Mouse (Mus musculus): ENCODE data around the gene Klhl21. TPM values are rescaled to one million over a fixed set of nuclear protein-coding genes. Genes with fewer than 3 reads are reported as not detected.

The Klhl21 gene
- polyA plus RNA-seq, 1 experiment from 2014 or later = 10.6 TPM

DNA sequence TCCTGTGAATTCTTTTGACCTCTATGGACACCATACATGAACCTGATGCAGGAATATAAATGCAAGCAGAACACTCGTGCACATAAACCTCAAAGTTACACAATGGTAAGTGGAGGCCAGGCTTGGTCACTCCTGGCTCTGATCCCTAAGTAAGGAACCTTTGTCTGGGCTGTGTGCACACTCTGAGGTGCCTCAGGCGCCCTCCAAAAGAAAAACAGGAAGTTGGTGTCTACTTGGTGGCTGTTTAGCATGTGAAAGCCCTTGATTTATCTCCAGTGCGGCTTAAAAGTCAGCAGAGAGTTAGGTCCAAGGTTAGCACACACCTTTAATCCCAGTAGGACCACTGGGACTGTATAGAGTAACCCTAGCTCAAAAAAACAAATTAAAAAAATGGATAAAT is 9.1 kb upstream of the Klhl21 start:
- no peaks in the 10 kb centered on the region for H3K27me3 ChIP-seq (ENCODE audit: low read depth, poor library complexity, severe bottlenecking)
- H3K27ac ChIP-seq = no peak overlapping the region
- 68% methylated on average over 3 of the region's 3 CpGs for WGBS
- no peaks in the 10 kb centered on the region for H3K36me3 ChIP-seq
- H3K4me3 ChIP-seq = no peak overlapping the region
- peaks cover 23% of the 10 kb centered on the region for H3K4me1 ChIP-seq
- no peak for DNase-seq (ENCODE audit: low spot score)
- H3K9me3 ChIP-seq (replicated peaks) = no peaks in the 10 kb centered on the region

DNA sequence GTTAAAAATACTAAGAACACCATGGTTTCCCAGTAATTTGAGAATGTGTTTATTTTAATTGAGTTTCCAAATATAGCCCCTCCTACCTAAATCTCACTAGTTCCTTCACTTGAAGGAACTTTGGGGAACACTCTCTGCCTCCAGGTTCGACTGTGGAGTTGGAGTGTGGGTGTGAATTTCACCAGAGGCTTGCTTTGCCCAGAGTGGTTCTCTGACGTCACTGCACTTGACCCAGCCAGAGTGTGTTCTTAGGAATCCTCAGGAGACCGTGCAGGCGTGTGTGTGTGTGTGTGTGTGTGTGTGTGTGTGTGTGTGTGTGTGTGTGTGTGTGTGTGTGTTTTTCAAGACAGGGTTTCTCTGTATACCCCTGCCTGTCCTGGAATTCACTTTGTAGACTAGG is 7.7 kb upstream of the Klhl21 start:
- no peaks in the 10 kb centered on the region for H3K27me3 ChIP-seq (ENCODE audit: low read depth, poor library complexity, severe bottlenecking)
- H3K36me3 ChIP-seq = no peaks in the 10 kb centered on the region
- no peak for DNase-seq (ENCODE audit: low spot score)
- peaks cover 10% of the 10 kb centered on the region for H3K4me1 ChIP-seq
- H3K4me3 ChIP-seq = no peak overlapping the region
- WGBS = 53% methylated on average over 4 of the region's 4 CpGs
- no peak overlapping the region for H3K27ac ChIP-seq
- H3K9me3 ChIP-seq (replicated peaks) = no peaks in the 10 kb centered on the region

DNA sequence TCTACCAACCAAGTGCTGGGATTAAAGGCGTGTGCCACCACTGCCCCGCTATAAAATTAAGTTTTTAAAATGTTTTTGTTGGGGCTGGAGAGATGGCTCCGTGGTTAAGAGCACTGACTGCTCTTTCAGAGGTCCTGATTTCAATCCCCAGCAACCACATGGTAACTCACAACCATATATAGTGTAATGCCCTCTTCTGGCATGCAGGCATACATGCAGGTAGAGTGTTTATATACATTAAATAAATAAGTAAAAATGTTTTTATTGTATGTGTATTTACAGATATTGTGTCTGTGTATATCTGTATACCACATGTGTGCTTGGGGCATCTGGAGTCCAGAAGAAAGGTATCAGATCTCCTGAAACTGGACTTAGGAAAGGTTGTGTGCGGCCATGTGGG is 7.3 kb upstream of the Klhl21 start:
- H3K4me1 ChIP-seq = peaks cover 10% of the 10 kb centered on the region
- no peak overlapping the region for H3K4me3 ChIP-seq
- no peaks in the 10 kb centered on the region for H3K9me3 ChIP-seq (replicated peaks)
- H3K27ac ChIP-seq = no peak overlapping the region
- DNase-seq (ENCODE audit: low spot score) = no peak
- no peaks in the 10 kb centered on the region for H3K36me3 ChIP-seq
- 67% methylated on average over 4 of the region's 4 CpGs for WGBS
- 0 out of 2 replicates have a peak, but pooled peaks cover under 1% of the 10 kb centered on the region for H3K27me3 ChIP-seq (ENCODE audit: low read depth, poor library complexity, severe bottlenecking)

GRCm38 (mm10) chr4:152002063-152002462 is 6.5 kb upstream of the Klhl21 start:
- no peak overlapping the region for H3K4me3 ChIP-seq
- WGBS = 88% methylated on average over 3 of the region's 3 CpGs
- no peak overlapping the region for H3K27ac ChIP-seq
- peaks cover 8% of the 10 kb centered on the region for H3K27me3 ChIP-seq (ENCODE audit: low read depth, poor library complexity, severe bottlenecking)
- H3K36me3 ChIP-seq = no peaks in the 10 kb centered on the region
- no peak for DNase-seq (ENCODE audit: low spot score)
- no peaks in the 10 kb centered on the region for H3K9me3 ChIP-seq (replicated peaks)
- peaks cover 8% of the 10 kb centered on the region for H3K4me1 ChIP-seq

DNA sequence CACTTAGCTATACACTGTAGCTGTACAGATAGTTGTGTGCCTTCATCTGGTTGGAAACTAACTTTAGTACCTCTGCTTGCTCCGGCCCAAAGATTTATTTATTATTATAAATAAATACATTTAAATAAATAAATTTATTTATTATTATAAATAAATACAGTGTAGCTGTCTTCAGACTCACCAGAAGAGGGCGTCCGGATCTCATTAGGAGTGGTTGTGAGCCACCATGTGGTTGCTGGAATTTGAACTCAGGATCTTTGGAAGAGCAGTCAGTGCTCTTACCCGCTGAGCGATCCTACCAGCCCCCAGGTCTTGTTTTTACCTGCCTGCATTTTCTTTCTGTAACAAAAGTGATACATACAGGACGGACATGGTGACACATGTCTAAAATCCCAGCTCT is 2.5 kb upstream of the Klhl21 start:
- Histone ChIP-seq H3K9me3 (replicated peaks) (no peaks in the 10 kb centered on the region), H3K36me3 (no peaks in the 10 kb centered on the region), H3K27me3 (ENCODE audit: low read depth, poor library complexity, severe bottlenecking) (peaks cover 20% of the 10 kb centered on the region), H3K4me3 (no peak overlapping the region), H3K4me1 (peaks cover 42% of the 10 kb centered on the region), H3K27ac (no peak overlapping the region)
- DNase-seq (ENCODE audit: low spot score) = no peak
- WGBS = 77% methylated on average over 6 of the region's 6 CpGs

DNA sequence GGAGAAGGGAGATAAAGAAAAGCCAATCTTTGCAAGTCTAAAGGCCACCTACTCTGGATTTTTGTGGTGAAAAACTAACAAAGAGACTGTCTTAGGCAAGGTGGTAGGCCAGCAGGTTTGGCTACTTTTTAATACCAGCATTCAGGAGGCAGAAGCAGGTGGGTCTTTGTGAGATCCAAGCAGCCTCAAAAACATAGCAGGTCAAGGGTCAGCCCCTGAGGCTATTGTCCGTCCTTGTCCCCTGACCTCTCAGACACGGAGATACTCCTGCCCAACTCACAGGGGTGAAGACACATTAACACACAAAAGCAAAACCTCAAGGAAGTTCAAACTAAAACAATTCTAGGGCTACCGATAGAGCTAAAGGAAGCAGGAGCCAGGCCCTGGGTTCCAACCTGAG is 1.8 kb upstream of the Klhl21 start:
- Histone ChIP-seq H3K27me3 (ENCODE audit: low read depth, poor library complexity, severe bottlenecking) (peaks cover 20% of the 10 kb centered on the region), H3K36me3 (peaks cover 2% of the 10 kb centered on the region), H3K4me1 (peaks cover 49% of the 10 kb centered on the region), H3K27ac (no peak overlapping the region), H3K4me3 (no peak overlapping the region), H3K9me3 (replicated peaks) (no peaks in the 10 kb centered on the region)
- DNase-seq (ENCODE audit: low spot score) = no peak
- WGBS = 24% methylated on average over 3 of the region's 3 CpGs

DNA sequence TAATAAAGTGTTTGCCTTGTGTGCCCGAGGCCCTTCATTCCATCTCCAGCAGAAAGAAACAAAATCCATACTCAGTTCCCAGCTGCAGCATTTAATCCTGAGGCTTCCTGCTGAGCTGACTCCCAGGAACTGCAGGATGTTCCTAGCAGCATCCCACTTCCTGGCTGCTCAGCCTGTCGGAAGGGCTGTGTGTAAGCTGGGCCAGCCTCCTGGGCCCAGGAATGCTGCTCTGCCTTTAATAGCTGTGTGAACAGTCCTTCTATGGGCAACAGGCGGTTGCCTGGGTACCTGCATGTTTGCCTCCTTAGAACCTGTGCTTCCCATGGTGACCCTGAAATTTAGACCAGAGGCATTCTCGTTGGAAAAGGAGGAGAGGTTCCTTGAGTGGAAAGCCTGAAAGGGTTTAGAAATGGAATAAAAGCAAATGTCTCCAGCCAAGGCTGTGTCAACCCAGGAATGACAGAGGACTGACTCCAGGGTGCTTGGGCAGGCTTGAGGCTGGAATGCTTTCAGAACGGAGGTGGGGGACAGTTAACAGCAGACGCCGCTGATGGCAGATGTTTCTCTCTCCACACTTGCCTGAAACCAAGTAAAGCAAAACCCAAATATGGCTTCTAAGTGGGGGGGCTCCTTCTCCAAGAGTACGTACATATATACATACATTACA is 989 bp upstream of the Klhl21 start:
- peaks cover 52% of the 10 kb centered on the region for H3K4me1 ChIP-seq
- 0 out of 2 replicates have a peak overlapping the region, but pooled peaks have one; percentile 25 for H3K27ac ChIP-seq
- H3K9me3 ChIP-seq (replicated peaks) = no peaks in the 10 kb centered on the region
- H3K4me3 ChIP-seq = peak overlapping the region; percentile 93
- no peak for DNase-seq (ENCODE audit: low spot score)
- H3K36me3 ChIP-seq = peaks cover 10% of the 10 kb centered on the region
- peaks cover 20% of the 10 kb centered on the region for H3K27me3 ChIP-seq (ENCODE audit: low read depth, poor library complexity, severe bottlenecking)
- WGBS = 5% methylated on average over 8 of the region's 8 CpGs

GRCm38 (mm10) chr4:152008148-152008500 is 479 bp upstream of the Klhl21 start:
- peaks cover 16% of the 10 kb centered on the region for H3K36me3 ChIP-seq
- peaks cover 20% of the 10 kb centered on the region for H3K27me3 ChIP-seq (ENCODE audit: low read depth, poor library complexity, severe bottlenecking)
- WGBS = 1% methylated on average over 14 of the region's 14 CpGs
- no peak for DNase-seq (ENCODE audit: low spot score)
- peaks cover 52% of the 10 kb centered on the region for H3K4me1 ChIP-seq
- H3K27ac ChIP-seq = peak overlapping the region; percentile 89
- H3K4me3 ChIP-seq = peak overlapping the region; percentile 93
- no peaks in the 10 kb centered on the region for H3K9me3 ChIP-seq (replicated peaks)

DNA sequence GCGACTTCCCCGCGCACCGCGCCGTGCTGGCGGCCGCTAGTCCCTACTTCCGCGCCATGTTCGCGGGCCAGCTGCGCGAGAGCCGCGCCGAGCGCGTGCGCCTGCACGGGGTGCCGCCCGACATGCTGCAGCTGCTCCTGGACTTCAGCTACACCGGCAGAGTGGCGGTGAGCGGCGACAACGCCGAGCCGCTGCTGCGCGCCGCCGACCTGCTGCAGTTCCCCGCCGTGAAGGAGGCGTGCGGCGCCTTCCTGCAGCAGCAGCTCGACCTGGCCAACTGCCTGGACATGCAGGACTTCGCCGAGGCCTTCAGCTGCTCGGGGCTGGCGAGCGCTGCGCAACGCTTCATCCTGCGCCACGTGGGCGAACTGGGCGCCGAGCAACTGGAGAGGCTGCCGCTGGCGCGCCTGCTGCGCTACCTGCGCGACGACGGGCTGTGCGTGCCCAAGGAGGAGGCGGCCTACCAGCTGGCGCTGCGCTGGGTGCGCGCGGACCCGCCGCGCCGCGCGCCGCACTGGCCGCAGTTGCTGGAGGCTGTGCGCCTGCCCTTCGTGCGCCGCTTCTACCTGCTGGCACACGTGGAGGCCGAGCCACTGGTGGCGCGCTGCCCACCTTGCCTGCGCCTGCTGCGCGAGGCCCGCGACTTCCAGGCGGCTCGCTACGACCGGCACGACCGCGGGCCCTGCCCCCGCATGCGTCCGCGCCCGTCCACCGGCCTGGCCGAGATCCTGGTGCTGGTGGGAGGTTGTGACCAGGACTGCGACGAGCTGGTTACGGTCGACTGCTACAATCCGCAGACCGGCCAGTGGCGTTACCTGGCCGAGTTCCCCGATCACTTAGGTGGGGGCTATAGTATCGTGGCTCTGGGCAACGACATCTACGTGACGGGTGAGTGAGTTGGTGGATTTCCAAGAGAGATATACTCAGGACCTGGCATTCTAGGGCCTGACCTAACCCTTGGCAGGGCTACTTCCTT is 761 bp downstream of the Klhl21 start:
- Histone ChIP-seq H3K9me3 (replicated peaks) (no peaks in the 10 kb centered on the region), H3K27ac (peak overlapping the region; percentile 89), H3K4me3 (peak overlapping the region; percentile 93), H3K27me3 (ENCODE audit: low read depth, poor library complexity, severe bottlenecking) (peaks cover 20% of the 10 kb centered on the region), H3K4me1 (peaks cover 52% of the 10 kb centered on the region), H3K36me3 (peaks cover 28% of the 10 kb centered on the region)
- under 1% methylated on average over 115 of the region's 115 CpGs for WGBS
- peak; percentile 73 for DNase-seq (ENCODE audit: low spot score)

GRCm38 (mm10) chr4:152010091-152010706 is 1.6 kb downstream of the Klhl21 start:
- peaks cover 52% of the 10 kb centered on the region for H3K4me1 ChIP-seq
- peak overlapping the region; percentile 93 for H3K4me3 ChIP-seq
- H3K9me3 ChIP-seq (replicated peaks) = no peaks in the 10 kb centered on the region
- 2% methylated on average over 10 of the region's 10 CpGs for WGBS
- peaks cover 36% of the 10 kb centered on the region for H3K36me3 ChIP-seq
- no peak for DNase-seq (ENCODE audit: low spot score)
- peak overlapping the region; percentile 89 for H3K27ac ChIP-seq
- peaks cover 20% of the 10 kb centered on the region for H3K27me3 ChIP-seq (ENCODE audit: low read depth, poor library complexity, severe bottlenecking)

DNA sequence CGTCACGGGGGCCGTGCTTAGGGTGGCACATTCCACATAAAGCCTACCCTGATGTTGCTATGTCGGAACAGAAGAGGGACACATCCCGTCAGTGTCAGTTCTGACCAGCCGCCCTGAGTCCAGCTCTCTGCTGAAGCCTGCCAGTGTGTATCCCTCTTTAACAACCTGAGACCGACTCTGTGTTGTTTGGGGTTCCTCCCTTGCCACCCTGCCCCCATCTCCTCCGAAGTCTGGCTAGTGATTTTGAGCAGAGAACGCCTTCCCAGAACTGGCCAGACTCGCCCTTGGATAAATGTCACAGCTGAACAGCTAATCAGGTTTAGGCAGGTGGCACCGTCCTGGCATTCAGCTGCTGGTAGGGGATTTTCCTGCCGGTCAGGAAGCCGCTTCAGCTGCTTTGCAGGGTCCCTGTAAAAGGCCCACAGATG is 2.1 kb downstream of the Klhl21 start:
- H3K27me3 ChIP-seq (ENCODE audit: low read depth, poor library complexity, severe bottlenecking) = peaks cover 20% of the 10 kb centered on the region
- H3K9me3 ChIP-seq (replicated peaks) = no peaks in the 10 kb centered on the region
- H3K36me3 ChIP-seq = peaks cover 41% of the 10 kb centered on the region
- peak overlapping the region; percentile 93 for H3K4me3 ChIP-seq
- H3K4me1 ChIP-seq = peaks cover 52% of the 10 kb centered on the region
- 0 out of 2 replicates have a peak overlapping the region, but pooled peaks have one; percentile 89 for H3K27ac ChIP-seq
- WGBS = 17% methylated on average over 13 of the region's 13 CpGs
- DNase-seq (ENCODE audit: low spot score) = no peak

DNA sequence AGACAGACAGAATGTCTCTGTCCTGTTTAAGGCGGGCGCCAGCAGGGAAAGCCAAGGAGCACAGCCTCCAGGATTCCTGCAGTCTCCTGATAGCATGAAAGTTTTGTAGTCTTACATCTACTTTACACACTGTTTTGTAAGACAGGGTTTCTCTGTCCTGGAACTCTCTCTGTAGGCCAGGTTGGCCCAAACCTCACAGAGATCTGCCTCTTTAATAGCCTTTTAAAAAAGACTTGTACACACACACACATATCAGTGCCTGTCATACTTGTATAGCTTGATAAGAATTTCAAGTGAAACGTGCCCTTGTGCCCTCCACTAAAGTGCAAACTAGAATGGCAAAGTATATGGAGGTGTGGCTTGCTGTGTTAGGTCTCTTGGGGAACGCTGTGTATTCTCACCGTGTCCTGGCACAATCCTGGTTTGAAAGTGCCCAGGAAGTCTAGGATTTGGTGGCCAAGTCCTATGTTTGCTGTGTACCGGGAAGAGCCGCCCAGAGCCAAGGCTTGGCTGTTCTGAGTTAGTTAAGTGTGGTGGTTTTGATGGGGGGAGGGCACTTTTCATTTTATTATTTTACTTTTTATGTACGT is 2.7 kb downstream of the Klhl21 start:
- 87% methylated on average over 8 of the region's 8 CpGs for WGBS
- peak overlapping the region; percentile 93 for H3K4me3 ChIP-seq
- peaks cover 47% of the 10 kb centered on the region for H3K36me3 ChIP-seq
- peaks cover 20% of the 10 kb centered on the region for H3K27me3 ChIP-seq (ENCODE audit: low read depth, poor library complexity, severe bottlenecking)
- H3K4me1 ChIP-seq = peaks cover 52% of the 10 kb centered on the region
- H3K9me3 ChIP-seq (replicated peaks) = no peaks in the 10 kb centered on the region
- no peak for DNase-seq (ENCODE audit: low spot score)
- H3K27ac ChIP-seq = no peak overlapping the region

Data from limb, embryonic 10.5 days (tissue).